Mouse (Mus musculus) adrenal gland, adult 8-10 months (tissue): ENCODE results near the gene Suox. TPM values are rescaled to one million over a fixed set of nuclear protein-coding genes. Genes with fewer than 3 reads are reported as not detected.
A peak's percentile ranks its signal among the peaks of the same experiment; 100 is the strongest.
"Not testable (repeated sequence)": the region's sequence is repeated elsewhere in the genome, so short reads cannot be mapped to it uniquely, and the experiment has no call there.

Experiments
- DNase-seq: peaks from one replicate; pipeline ENCODE4 v3.0.0; 2022
- total RNA-seq, 4 experiments: library from RNA; stranded (reverse); gene quantifications; 2 replicates each; pipeline ENCODE4 v1.2.4; 2022

Gene Suox
- total RNA-seq, 4 experiments from 2014 or later, result 28.7 to 35.1 (median 31.4) TPM

GRCm38 (mm10) chr10:128626311-128627310, 47.3 kb downstream of the Suox start, which contains the start of gene Rps26:
Gene Rps26 (minus strand): TSS chr10:128626747.
- DNase-seq, result peak; percentile 91

- DNase-seq, result no peak
Measured at GRCm38 (mm10) chr10:128625287-128625894, 48.5 kb downstream of the Suox start.

GRCm38 (mm10) chr10:128623106-128623613, 50.7 kb downstream of the Suox start:
- DNase-seq, result not testable (repeated sequence)

GRCm38 (mm10) chr10:128622702-128623101, 51.2 kb downstream of the Suox start:
- DNase-seq, result no peak

GRCm38 (mm10) chr10:128621986-128622520, 51.8 kb downstream of the Suox start:
- DNase-seq, result no peak

GRCm38 (mm10) chr10:128620241-128620640, 53.6 kb downstream of the Suox start:
- DNase-seq, result no peak

Other genes starting within 250 kb of the Suox start
- gene Smarcc2, start 214.8 kb downstream of the Suox start, total RNA-seq, result 100 to 1,000 TPM; 103 to 155 (median 127) TPM
- 100 to 1,000 TPM; 760 to 841 (median 820) TPM for gene Myl6, start 179.9 kb downstream of the Suox start, total RNA-seq
- 10 to 100 TPM in 2 of 4 experiments, 1 to 10 TPM in 2; 4.8 to 11.6 (median 7.9) TPM for gene Myl6b, start 175.4 kb downstream of the Suox start, total RNA-seq
- 10 to 100 TPM; 22.8 to 44.9 (median 33.2) TPM for gene Esyt1, start 148.2 kb downstream of the Suox start, total RNA-seq
- 10 to 100 TPM; 12.9 to 15.0 (median 13.6) TPM for gene Zc3h10, start 126.3 kb downstream of the Suox start, total RNA-seq
- 1,000 to 10,000 TPM; 2,263 to 2,673 (median 2,524) TPM for gene Rpl41, start 124.8 kb downstream of the Suox start, total RNA-seq
- gene Pa2g4, start 108.1 kb downstream of the Suox start, total RNA-seq, result 10 to 100 TPM; 67.4 to 77.6 (median 70.5) TPM
- 1 to 10 TPM; 2.5 to 5.8 (median 4.6) TPM for gene Erbb3, start 84.4 kb downstream of the Suox start, total RNA-seq
- 100 to 1,000 TPM; 401 to 777 (median 537) TPM for gene Rps26, start 47.3 kb downstream of the Suox start, total RNA-seq
- gene Ikzf4, start 28.1 kb downstream of the Suox start, total RNA-seq, result 10 to 100 TPM in 1 of 4 experiments, 1 to 10 TPM in 3; 1.6 to 10.8 (median 3.7) TPM
- 100 to 1,000 TPM; 126 to 149 (median 145) TPM for gene Rab5b, start 22.2 kb upstream of the Suox start, total RNA-seq
- gene Pmel, start 30.1 kb upstream of the Suox start, total RNA-seq, result 1 to 10 TPM; 1.1 to 1.7 (median 1.3) TPM
- 10 to 100 TPM; 13.4 to 26.6 (median 19.3) TPM for gene Cdk2, start 31.0 kb upstream of the Suox start, total RNA-seq
- gene Dgka, start 70.8 kb upstream of the Suox start, total RNA-seq, result 10 to 100 TPM; 16.5 to 41.1 (median 28.6) TPM
- 10 to 100 TPM; 24.1 to 31.9 (median 27.0) TPM for gene Pym1, start 73.8 kb upstream of the Suox start, total RNA-seq
- gene Mmp19, start 116.8 kb upstream of the Suox start, total RNA-seq, result 10 to 100 TPM; 41.4 to 69.7 (median 60.1) TPM
- gene Dnajc14, start 130.0 kb upstream of the Suox start, total RNA-seq, result 10 to 100 TPM; 77.2 to 82.1 (median 78.5) TPM
- 10 to 100 TPM in 2 of 4 experiments, 1 to 10 TPM in 2; 7.8 to 17.3 (median 12.6) TPM for gene Tmem198b, start 130.3 kb upstream of the Suox start, total RNA-seq
- gene Sarnp, start 143.3 kb upstream of the Suox start, total RNA-seq, result 10 to 100 TPM; 43.4 to 56.2 (median 49.5) TPM
- gene Ormdl2, start 147.6 kb upstream of the Suox start, total RNA-seq, result 10 to 100 TPM; 39.5 to 51.9 (median 42.5) TPM
- 1 to 10 TPM; 2.0 to 2.9 (median 2.3) TPM for gene Gdf11, start 217.6 kb upstream of the Suox start, total RNA-seq
- gene Cd63, start 226.9 kb upstream of the Suox start, total RNA-seq, result 100 to 1,000 TPM; 313 to 472 (median 396) TPM
- 10 to 100 TPM in 3 of 4 experiments, 1 to 10 TPM in 1; 9.5 to 23.2 (median 15.7) TPM for gene Rdh5, start 248.8 kb upstream of the Suox start, total RNA-seq
- gene Bloc1s1, start 250.0 kb upstream of the Suox start, total RNA-seq, result 100 to 1,000 TPM; 137 to 192 (median 168) TPM